Mouse (Mus musculus): Measurements from ENCODE around the gene Fchsd2. TPM values are rescaled to one million over a fixed set of nuclear protein-coding genes. Genes with fewer than 3 reads are reported as not detected.
A peak's percentile ranks its signal among the peaks of the same experiment; 100 is the strongest.

Fchsd2 gene
- 48.3 and 62.8 TPM in 2 replicates for total RNA-seq (2015)
- total RNA-seq (2017) = 27.1 and 50.4 TPM in 2 replicates

DNA sequence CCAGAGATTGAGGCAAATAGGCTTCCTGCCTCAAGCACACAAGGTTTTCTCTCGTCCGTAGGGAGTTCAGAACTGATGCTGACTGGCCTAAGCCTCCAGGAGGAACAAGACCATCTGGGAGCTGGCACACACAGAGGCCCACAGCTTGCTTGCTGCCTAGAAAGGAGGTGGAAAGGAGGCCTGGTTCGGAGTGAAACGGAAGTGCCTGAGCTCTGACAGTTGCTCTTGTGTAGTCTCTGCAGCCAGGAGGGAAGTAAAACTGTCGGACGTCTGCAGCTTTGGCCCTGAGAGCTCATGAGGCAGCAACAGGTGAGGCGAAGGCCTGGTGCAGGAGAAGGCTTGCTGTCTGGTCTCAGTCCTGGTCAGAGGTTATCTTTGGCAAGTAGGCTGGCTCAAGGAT, at the start of gene Fchsd2:
Fchsd2 (plus strand) TSS at position 246 of the 400 bp plus-strand sequence.
- ATAC-seq (replicated peaks; ENCODE audit: poor library complexity) = peak; percentile 84

GRCm38 (mm10) chr7:101043846-101044541, 48.7 kb upstream of the Fchsd2 start:
- ATAC-seq (replicated peaks; ENCODE audit: poor library complexity) = no peak

GRCm38 (mm10) chr7:101048247-101048646, 44.4 kb upstream of the Fchsd2 start:
- ATAC-seq (replicated peaks; ENCODE audit: poor library complexity) = no peak

GRCm38 (mm10) chr7:101049326-101050087, 43.2 kb upstream of the Fchsd2 start:
- no peak for ATAC-seq (replicated peaks; ENCODE audit: poor library complexity)

DNA sequence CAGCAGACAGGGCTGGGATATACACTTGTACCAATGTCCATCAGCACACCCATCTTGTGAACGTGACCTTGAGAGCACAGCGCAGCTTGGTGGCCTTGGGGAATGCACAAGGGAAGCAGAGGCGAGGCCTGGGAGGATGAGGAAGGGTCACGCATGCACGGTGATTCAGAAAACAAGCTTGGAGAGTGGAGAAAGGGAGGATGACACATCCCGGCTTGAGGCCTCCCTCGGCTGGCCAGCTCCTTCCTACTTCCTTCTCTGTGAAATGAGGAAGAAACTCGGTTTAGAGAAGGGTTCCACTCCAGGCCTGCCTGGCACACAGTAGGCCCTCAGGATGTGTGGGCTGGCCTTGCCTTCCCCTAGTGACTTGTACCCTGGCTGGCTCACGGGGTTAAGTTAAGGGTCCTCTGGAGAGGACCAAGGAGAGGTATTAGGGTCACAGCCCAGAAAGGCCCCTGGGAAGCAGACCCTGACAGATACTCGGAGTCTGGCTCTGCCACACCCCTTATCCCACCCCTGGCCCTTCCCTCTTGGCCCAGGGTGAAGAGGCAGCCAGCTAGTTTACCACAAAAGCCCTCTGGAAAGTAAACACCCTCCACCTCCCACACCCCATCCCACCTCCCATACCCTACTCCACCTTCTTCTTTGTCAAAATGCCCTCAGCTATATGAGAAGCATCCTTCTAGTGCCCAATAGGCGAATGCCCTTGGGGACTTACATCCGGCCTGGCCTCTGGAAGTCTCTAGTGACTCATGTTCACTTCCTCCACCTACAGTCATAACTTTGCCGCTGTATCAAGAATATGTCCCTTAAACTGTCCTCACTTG, 41.7 kb upstream of the Fchsd2 start:
- ATAC-seq (replicated peaks; ENCODE audit: poor library complexity) = peak; percentile 72

DNA sequence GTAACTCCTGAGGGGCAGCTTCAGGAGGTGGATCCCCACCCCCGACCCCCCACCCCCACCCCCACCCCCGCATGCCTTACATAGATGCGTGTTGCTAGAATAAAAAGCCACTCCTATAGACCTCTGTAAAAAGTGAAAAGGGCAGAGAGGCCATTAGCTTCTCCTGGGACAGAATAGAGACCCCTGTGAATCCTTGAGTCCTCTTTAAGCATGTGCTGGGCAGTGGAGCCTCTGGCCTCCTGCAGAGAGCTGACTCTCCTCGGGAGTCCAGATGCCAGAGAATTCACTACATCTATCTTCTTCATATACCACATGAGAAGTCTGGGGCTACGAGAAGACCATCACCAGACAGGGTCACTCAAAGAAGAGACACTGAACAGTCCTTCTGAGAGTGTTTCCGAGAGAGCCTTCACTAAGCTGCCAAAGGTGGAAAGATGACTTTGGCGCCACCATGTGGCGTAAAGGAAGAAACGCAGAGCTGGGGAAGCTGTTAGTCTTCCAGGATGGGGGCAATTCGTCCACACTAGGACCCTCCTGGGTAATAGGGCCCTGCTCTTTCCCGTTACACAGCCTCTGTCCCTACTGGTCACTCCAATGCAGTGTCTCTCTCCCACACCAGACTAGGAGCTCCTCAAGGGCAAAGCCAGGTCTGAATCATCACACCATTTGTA, 41.0 kb upstream of the Fchsd2 start:
- peak; percentile 85 for ATAC-seq (replicated peaks; ENCODE audit: poor library complexity)

GRCm38 (mm10) chr7:101053136-101053535, 39.5 kb upstream of the Fchsd2 start:
- no peak for ATAC-seq (replicated peaks; ENCODE audit: poor library complexity)

DNA sequence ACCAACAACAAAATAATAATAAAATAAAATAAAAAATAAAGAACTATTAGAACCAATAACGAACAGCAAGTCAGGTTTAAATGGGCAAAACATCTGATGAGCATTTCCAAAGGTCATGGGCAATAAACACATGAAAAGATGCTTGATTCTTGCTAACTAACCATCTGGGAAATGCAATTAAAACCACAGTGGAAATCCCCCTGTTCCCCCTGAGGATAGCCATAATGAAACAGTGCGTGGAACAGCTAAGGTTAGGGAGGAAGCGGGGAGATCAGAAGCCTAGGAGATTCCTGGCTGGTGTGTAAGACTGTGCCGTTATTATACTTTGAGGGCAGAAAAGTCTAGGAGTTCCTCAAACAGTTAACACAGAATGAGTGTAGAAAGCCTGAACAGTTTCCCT, 35.4 kb upstream of the Fchsd2 start:
- no peak for ATAC-seq (replicated peaks; ENCODE audit: poor library complexity)

DNA sequence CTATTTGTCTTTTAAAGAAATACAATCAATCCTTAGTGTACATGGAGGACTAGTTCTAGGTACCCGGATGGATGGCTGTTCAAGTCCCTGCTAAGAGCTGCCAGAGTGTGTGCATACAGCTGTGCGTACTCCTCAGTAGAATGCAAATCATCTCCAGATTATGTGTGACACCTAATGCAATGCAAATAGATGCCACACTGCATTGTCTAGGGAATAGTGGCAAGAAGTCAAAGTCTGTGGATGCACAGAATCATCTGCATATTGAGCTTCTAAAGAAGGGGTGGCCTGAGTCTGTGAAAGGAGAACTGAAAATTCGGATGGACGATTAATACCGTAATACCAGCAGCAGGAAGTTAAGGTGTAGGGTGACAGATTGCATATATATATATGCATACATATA, 33.5 kb upstream of the Fchsd2 start:
- no peak for ATAC-seq (replicated peaks; ENCODE audit: poor library complexity)

GRCm38 (mm10) chr7:101060476-101060875, 32.2 kb upstream of the Fchsd2 start:
- peak; percentile 78 for ATAC-seq (replicated peaks; ENCODE audit: poor library complexity)

DNA sequence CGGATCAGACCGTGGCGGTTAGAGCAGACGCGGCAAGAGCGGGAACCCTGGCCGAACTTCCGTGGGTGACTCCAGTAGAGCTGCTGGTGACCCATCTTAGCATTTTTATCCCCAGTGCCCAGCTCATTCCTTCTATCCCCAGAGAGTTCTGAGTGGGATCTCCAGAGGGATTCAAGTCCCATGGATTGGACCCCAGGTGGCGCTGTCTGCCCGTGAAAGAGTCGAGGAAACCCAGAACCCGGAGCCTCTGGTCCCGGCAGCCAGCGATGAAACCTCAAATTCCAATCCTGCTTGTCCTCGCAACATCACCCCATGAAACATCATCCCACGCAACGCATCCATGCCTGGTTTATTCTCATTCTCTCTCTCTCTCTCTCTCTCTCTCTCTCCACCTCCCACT, 31.3 kb upstream of the Fchsd2 start:
- ATAC-seq (replicated peaks; ENCODE audit: poor library complexity) = peak; percentile 69

DNA sequence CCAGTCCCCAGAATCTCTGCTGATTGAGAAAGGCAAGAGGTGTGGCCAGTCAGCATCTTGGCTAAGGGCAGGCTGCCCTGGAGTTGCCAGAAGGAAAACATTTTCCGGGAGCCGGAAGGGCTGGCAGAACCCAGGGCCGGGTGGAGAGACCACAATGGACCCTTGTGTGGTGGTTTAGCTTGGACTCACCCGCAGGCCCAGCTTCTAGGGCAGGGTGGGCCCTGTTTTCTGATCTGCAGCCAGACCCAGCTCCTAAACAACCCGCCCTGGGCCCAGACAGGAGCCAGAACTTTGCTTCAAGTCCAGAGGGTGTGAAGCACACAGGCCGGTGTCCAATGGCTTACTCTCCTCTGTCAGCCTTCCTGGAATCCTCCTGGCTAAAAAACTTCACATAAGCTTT, 30.4 kb upstream of the Fchsd2 start:
- ATAC-seq (replicated peaks; ENCODE audit: poor library complexity) = no peak

DNA sequence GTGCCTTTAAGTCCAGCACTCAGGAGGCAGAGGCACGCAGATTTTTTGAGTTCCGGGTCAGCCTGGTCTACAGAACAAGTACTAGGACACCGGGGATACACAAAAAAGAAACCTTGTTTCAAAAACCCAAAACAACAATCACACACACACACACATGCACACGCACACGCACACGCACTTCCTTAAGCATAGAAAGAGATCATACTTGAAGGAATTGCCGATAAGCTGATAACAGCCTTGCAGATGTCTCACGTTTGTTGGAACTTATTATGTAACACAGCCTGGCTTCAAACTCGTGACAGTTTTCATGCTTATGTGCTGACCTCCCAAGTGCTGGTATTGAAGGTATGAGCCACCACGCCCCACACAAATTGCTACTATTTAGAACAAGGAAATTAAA, 29.1 kb upstream of the Fchsd2 start:
- no peak for ATAC-seq (replicated peaks; ENCODE audit: poor library complexity)

GRCm38 (mm10) chr7:101064697-101065688, 27.7 kb upstream of the Fchsd2 start:
- ATAC-seq (replicated peaks; ENCODE audit: poor library complexity) = no peak

- ATAC-seq (replicated peaks; ENCODE audit: poor library complexity) = no peak
Observed at GRCm38 (mm10) chr7:101066009-101066408, 26.7 kb upstream of the Fchsd2 start.

DNA sequence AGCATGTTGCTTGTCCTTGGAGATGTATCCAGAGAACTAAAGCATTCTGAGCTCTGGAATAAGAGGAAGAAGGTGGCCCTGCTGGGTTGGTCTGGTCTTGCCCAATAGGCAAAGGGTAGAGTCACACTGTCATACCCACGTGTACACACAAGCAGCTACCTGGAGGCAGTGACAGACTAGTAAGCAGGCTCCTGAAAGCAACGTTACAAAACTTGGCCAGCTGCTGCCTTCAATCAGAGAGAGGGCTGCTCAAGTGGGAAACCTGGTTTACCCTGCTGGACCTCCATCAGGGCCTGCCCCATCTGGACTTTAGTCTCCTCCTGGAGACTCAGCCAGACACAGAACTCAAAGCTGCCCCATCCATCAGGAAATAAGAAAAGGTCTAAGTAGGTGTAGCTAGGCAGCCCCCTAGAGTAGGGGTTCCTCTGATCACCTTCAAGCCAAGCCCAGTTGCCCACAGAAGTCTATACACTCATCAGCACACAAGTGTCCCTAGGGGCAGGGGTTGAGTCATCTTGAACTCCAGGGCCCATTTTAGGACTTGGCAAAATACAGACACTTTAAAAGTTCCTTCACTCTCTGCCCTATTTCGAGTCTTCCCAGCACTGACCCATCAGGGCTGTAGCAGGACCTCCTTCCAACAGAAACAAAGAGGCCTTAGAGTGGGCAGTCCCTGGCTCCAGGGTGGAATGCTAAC, 25.9 kb upstream of the Fchsd2 start:
- peak; percentile 82 for ATAC-seq (replicated peaks; ENCODE audit: poor library complexity)

DNA sequence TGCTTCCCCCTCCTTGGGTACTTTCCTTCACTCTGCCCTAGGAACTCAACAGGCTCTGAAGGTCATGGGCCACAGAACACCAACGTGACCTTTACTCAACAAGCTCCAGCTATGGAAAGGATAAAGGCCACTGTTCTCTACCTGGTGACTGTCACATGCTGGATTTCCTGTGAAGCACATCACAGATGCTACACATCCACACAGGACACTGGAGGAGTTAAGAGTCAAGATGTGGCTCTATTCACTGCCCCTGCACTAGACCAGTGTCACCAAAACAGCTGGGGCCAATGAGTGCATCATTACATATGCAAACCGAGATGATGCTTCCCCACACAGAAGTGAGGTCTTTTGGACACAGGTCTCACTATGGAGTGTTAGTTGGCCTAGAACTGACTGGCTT, 25.1 kb upstream of the Fchsd2 start:
- ATAC-seq (replicated peaks; ENCODE audit: poor library complexity) = no peak

- ATAC-seq (replicated peaks; ENCODE audit: poor library complexity) = no peak
Observed at GRCm38 (mm10) chr7:101069271-101069670, 23.4 kb upstream of the Fchsd2 start.

GRCm38 (mm10) chr7:101070406-101070805, 22.3 kb upstream of the Fchsd2 start:
- peak; percentile 46 for ATAC-seq (replicated peaks; ENCODE audit: poor library complexity)
